Mouse (Mus musculus) embryo, embryonic 11.5 days (tissue): ENCODE measurements at regions not wholly inside any gene's neighbourhood (a gene's known extent, or its start where the extent isn't known, plus 50 kb on each side); places are given as distances from the start of the nearest gene placed in this dataset.
A peak's percentile ranks its signal among the peaks of the same experiment; 100 is the strongest.

ENCODE experiments used
- DNase-seq: peaks from one replicate; pipeline ENCODE4 v3.0.0-alpha.2; 2012; ENCODE audit warnings: low read depth, low spot score

DNA sequence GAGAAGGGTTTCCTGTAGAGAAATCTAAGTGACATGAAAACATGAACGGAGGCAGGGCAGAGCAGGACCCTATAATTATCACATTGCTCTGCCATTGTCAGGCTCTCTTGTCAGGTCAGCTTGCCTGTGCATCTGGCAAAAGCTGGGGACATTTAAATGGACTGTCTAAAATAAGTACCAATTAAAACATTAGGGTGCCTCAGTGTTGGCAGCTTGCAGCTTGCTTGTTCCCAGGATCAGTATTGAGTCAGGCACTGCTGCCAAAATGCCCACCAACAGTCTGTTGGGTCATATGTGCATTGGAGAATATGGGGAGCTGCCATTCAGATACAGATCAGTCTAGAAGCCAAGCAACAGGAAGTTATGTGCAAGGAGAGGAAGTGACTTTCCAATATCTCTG, 349.5 kb upstream of the B3gat1 start:
- no peak for DNase-seq

DNA sequence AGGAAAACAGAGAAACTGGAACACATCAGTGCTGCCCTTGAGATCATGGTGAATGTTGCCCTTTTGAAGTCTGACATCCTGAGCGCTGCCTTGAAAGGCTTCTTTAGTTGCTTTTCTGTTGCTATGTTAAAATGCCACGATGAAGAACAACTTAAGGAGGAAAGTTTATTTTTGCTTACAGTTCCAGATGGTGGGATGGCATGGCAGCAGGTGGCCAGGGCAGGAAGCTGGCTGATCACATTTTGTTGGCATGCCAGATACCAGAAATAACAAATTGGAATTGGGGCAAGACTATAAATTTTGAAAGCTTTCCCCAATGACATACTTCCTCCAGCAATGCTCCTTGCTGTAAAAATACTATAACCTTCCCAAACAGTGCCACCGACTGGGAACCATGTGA, 334.9 kb upstream of the B3gat1 start:
- no peak for DNase-seq

DNA sequence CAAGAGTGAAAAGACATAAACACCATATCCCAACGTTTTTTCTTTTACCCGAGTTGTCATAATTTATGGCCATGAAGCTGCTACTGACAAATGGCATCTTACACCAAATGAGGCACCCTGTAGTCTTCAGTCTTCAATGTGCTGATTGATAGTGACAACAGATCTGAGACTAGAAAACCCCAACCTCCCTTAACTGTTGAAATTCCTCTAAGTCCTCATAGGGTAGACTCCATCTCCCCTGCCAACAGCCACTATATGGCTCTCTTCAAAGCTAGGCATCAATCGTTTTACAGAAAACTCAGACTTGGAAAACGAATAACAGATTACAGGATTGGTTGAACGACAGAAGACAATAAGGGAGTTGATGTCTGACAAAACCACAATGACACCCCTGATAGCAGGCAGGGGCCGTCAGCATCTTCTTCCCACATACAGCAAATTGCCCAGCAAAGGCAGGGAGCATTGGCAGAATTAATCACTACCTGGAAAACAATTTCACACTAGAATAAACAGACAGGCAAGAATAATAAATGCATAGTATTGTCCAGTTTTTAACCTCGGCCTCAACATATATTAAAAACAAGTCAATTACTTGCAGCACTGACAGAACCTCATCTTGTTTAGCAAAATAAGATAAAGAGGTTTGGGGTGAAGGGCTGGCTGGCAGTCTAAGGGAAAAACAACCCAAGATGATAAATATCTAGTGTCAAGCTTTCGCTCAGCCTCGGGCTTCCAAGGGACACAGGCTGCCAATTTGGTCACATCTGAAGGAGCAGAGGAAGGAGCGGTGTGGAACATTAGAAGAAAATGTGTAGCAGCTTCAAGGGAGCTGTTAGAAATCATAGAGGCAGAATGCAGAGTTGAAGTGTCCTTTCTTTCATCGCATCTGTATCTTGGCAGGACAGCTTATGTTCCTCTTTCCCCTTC, 310.4 kb upstream of the B3gat1 start:
- DNase-seq, result no peak

DNA sequence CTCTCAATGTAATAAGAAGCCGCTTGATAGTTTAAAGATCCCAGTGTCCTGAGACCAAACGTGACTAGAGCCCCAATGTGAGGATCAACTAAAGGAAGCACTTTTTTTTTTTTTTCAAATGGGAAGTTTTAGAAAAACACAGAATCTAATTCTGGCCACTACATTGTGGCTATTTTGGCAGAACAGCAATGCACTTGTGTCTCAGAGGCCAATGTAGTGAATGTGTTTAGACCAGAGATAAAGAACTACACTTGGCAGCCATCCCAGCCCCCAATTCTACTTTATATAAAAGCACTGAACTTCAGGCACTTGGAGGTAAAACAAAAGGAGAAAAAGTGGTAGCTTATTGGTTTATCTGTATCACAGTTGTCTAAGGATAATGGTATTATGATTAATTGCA, 298.0 kb upstream of the B3gat1 start:
- DNase-seq, result no peak

DNA sequence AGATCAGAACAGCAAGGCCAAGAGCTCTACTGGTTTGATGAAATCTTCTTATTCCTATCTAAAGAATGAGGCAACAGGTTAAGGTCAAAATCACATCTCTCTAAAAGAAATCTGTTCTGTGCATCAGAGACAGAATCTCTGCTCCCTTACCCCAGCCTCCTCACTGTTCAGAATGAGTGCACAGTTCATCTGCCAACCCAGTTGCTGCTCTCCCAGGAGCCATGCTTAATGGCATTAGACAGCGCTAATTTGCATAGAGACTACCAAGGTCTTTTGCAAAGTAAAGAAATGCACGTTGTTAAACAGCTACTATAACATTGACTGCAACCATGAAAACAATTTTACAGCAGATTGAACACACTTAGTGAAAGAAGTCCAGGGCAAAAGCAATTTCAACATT, 296.3 kb upstream of the B3gat1 start:
- DNase-seq, result no peak

DNA sequence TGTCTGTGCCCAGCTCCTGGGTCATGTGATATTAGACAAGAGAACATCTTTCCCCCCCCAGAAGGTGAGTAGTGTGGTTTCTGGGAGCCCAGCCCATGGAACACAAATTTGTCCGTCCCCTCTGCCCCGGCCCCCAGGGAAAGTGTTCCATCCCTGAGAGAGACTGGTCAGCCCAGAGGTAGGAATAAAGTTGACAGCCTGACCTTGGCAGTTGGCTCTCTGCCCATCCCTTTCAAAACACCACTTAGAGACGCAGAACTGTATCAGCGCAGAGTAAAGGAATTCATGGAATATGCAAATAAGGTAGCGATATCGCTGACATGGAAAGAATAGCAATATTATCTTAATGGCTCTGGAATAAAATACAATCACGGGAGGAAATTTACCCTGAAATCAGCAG, 279.6 kb upstream of the B3gat1 start:
- no peak for DNase-seq

DNA sequence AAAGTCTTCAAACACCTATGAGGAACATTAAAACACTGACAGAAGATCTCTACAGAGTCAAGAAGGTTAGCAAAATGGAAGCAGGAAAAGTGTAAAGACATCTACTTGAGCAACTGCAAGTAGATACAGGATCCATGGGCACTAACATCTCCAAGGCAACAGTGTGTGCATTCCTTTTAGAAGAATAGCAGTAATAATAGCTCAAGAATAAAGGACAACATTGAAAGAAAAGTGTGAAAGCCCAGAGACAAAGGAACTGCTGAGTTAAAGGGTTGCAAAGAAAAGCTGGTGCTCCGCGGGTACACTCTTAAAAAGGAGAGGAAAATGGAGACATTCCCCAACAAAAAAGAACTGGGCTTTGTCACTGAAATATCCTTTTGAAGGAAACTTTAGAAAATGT, 272.4 kb upstream of the B3gat1 start:
- no peak for DNase-seq

DNA sequence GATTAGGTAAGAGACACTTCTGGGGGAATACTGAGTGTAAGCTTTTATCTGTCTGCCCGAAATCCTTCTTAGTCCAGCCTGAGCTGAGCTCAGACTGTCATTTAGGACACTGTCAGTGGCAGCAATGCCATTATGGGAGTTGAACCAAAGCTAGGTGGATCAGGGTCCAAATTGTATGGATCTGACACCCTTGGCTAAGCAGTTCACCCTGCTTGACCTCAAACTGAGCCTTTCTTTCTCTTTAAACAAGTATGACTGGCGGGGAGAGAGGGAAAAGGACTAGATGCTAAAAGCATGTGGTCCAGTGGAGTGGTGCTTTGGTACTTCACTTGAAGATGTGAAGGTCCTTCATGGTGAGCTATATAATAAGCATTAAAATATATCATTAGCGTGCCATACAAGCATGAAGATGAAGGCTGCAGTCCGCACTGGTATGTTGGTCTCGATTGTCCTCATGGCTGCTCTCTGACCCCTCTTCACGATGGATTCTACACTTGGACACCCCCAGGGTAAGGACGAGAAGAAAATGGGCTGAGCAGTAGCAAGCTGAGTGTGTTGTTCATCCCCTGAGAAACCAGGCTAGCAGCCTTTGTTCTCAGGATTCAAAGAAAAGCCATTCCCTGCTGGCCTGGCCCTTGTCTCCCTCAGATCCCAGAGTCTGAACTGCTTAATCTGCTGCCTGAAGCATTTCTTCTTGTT, 262.7 kb upstream of the B3gat1 start:
- no peak for DNase-seq

DNA sequence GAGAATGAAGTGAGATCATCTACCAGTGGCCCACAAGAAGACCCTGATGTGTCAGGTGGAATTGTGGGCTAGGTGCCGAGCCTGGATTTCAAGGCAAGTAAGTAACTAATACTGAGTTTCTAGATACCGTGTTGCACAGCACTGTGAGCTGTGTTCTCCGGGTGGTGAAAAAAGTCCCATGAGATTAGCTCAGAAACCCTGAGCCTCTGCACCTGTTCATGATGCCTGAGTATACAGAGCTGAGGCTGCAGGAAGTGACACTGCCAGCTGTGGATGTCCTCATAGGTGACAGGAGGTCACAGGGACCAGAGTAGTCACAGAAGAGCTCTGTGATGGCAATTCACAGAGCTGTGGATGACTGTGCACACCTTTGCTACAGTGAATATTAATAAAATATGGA, 257.2 kb upstream of the B3gat1 start:
- no peak for DNase-seq

DNA sequence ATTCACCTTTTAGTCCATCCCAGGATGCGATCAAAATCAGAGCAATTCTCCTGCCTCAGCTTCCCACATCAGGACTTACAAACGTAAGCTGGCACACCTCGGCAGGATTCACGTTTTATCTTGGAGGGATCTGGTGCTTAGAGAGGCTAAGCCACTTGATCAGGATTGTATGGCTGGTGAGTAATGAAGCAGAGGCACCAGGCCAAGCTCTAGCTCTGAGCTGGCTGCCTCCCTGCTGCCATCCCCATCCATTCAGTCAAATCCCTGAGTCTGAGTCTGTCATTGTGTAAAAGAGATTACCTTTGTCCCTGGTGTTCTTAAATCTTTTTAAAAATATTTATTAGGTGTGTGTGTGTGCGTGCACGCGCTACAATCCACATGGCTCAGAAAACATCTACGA, 252.6 kb upstream of the B3gat1 start:
- no peak for DNase-seq

DNA sequence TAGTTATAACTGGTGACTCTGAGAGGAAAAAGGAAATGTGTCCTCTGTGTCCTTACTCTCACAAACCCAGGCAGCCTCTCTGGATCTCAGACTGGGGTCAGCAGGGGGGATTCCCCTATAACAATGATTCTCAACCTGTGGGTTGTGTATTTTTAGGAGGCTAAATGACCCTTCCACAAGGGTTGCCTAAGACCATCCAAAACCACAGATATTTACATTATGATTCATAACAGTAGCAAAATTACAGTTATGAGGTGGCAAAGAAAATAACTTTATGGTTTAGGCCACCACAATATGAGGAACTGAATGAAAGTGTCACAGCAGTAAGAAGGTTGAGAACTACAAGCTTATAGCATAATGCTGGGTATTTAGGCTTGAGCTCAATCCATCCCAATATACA, 251.6 kb upstream of the B3gat1 start:
- DNase-seq, result no peak

DNA sequence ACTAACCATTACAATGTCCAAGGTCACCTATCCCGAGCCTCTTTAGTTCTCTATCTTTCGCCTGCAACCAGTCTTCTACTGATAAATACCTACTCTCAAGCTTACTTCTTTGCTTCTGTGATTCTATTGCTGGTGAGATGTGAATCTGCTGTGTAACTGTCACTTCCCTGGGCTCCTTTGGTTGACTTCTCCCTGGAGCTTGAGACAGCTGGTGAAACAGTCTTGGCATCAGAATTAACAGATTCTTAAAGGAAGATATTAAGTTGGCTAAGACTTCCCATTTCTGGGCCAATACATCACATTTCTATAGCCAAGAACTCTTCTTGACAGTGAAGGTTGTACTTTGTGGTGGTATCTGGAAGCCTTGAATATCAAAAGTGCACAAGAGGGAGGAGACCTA, 239.8 kb upstream of the B3gat1 start:
- no peak for DNase-seq

DNA sequence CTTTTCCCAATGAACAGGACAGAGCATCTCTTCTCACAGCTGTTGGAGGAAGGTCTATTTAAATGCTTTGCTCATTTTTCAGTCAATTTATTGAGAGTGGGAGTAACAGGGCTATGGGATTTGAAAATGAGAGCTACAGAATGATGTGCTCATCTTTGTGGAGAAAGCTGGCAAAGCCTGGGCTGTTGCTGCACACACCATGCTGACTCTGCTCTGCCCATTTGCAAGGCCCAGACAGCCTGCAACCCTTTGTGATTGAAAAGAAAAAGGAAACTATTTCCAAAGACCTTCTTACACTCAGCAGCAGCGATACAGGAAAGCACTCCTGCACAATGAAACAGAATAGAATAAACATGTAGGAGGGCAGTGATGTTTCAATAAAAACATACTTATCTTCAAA, 231.5 kb upstream of the B3gat1 start:
- no peak for DNase-seq

DNA sequence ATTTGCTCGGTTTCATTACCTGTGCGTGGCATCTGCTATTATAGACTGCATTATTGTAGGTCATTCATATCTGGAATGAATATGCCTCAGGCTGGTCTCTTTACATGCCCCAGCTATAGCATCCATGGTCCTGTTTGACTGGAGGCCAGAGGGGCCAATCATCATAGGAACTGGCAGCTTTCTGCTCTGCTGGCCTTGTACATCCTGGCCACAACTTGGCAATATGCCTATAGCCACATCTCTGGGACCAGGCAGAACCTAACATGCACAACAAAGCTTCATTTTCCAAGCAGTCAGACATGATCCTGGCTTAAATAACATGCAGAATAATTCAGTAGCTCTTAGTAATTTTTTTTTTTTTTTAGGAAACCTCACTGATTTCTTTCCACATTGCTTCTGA, 227.6 kb upstream of the B3gat1 start:
- DNase-seq, result no peak

DNA sequence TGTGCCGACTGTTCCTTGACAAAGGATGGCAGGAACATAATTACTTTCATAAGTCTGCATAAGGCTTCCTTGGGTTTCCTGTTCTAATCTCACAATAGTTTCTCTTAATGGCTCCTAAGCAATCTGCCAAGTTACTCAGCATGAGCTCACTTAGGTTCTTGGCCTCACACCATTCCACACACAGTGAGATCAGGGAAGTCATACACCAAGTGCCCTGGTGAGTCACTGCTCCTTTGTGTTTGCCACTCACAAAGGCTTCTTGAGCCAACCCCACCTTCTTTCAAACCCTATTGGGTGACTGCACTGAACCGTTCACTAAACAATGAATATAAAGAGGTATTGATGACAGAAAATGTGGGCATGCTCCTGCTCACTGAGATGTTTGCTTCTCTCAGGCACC, 214.9 kb upstream of the B3gat1 start:
- no peak for DNase-seq

DNA sequence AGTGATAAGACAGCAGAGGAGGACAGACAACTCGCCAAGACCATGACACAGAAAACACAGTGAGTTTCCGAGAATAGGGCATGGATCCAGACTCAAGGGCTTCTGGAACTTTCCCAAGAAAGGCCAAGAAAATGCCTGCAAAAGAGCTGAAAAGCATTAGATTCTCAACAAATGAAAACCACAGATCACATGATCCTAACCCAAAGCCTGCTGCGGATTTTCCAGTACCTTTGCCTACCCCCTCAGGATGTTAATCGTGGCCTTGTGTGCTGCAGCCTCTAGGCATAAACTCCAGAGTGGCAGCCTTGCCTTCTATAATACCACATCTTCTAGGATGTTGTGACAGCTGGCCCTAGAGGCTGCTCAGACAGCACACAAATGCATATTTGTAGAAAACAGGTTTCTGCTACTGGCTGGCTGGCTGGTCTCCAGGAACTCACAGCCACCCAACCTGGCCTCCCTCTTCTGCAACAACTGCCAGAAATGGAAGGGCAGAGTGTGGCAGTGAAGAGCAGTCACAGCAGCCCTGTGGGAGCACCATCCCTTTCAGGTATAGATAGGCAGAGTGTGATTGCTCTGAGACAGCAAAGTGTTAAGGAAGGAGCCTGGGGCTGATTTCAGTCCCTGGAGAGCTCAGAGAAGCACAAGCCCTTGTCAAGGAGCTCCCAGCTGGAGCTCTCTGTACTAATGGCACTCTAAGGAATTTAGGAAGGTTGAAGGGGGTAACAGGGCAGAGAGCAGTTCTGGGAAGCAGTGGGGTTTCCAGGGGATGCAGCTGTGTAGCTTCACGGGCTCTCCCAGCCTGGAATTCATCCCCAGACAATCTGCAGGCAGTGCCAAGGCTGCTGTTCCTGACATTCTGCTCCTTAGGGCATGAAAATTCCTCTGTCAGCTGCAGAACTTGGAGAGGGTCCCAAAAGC, 213.7 kb upstream of the B3gat1 start:
- no peak for DNase-seq

DNA sequence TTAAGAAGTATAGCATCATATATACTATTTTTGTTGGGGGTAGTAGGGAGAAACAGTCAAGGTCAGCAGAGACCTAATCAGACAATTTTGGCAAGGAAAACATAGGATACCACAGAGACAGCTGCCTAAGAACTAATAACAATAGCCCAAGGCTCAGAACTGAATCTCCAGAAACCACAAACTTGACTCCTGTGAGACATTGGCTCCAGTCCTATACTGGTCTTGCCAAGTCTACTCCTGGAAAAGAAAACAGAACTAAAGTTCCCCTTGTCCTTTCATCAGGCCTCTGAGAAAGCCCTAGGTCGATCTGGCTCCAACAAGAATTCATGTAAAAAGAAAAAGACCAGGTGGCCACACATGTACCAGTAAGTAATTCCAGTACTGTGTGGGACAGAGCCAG, 209.4 kb upstream of the B3gat1 start:
- no peak for DNase-seq

DNA sequence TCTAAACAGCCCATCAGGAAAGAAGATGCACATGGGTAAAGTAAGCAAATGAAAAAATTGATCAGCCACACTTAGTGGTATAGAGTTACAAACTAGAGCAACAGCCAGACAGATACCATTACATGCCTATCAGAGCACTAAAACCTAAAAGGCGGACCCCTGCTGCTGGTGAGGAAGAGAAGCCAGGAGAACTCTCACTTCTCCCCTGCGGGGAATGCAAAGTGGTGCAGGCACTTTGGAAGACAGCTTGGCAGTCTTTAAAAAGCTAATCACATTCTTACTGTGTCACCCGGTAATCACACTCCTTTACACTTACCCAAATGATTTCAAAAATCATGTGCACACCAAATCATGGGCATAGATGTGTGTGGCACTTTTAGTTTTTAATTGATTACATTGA, 204.8 kb upstream of the B3gat1 start:
- peak; percentile 11 for DNase-seq

DNA sequence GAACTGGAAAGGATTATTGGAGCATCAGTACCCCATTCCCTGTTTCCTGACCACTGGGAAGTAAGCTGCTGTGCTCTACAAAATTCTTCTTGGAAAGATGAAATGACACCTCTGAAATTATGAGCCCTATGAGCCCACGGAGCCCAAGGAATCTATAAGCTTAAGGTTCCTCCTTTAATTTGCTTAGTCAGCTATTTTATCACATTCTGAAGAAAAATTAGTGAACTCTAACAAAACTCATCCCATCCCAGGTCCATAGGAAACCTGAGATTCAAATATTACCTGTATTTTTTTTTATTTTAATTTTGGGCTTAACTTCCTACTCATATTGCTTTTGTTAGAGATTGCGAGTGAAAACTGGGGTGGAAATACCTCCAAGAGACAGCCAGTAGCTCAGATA, 194.5 kb upstream of the B3gat1 start:
- no peak for DNase-seq

DNA sequence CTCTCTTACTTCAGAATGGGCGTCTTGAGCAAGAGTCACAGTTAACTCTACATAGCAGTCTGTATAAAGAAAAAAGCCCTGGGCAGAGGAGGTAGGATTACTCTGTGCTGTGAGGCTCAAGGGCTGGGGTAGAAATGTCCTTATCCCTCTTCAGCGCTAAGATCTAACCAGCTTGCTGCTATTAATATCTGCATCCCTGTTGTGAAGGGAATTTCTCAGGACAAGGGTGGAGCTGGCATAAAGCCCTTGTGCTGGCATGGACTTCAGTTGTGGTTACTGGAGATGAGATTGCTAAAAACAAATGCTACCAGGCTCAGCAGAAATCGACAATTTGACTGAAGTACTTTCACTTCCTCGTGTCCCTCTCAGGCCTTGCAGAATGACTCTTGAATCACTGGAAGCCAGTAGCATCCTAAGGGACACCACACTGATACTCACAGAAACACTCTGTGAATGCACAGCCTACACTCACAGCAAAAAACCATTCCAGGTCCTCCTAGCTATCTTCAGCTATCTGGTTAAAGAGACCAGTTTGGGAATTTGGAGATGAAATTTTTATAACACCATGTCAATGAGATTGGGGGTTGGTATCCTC, 185.1 kb upstream of the B3gat1 start:
- DNase-seq, result no peak

DNA sequence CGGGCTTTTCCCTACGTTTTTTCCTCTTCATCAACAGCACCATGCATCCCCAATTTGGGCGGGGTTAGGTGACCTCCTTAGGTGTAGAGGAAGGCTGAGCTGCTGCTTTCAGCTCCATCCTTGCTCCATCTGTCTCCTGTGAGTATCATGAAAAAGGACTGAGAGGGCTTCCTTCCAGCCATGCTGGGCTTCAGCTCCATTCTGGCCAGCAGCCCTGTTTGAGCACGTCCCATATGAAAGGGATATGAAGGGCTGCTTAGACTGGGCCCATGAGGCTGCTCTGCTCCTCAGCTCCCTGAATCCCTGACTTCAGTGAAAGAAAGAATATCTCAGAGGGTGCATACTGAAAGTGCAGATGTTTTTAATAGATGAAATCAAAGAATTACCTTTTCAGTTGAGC, 184.4 kb upstream of the B3gat1 start:
- no peak for DNase-seq

DNA sequence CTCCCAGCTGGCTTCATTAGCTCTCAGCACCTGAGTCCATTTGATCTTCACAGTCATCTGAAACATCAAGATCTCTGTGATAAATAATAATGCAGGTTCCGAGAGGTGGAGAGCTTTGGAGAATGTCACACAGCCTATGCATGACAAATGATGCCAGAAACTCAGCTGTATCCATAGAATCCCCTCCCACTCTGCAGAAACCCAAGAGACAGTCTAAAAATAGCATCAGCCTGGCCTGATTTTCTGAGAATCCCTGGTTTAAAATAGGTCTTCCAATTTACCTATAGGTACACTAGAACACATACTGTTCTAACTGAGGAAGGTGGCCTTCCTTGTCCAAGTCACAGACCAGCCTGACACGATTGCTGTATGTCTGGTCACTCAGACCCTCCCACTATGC, 184.0 kb upstream of the B3gat1 start:
- no peak for DNase-seq
